Mouse (Mus musculus) hindbrain, embryonic 11.5 days (tissue): Measurements from ENCODE around the gene Rbfox1. TPM values are rescaled to one million over a fixed set of nuclear protein-coding genes. Genes with fewer than 3 reads are reported as not detected.

Source experiments
- ATAC-seq: fragments of 200-750 bp; cut with Nextera tagmentation; 2 replicates; pipeline ENCODE4 v1.8.0; 2017; ENCODE audit warnings: mild to moderate bottlenecking, moderate TSS enrichment, moderate library complexity; ENCODE audit not compliant: low FRiP score
- DNase-seq: peaks from one replicate; pipeline ENCODE4 v3.0.0-alpha.2; 2015; ENCODE audit warnings: low spot score
- H3K27ac ChIP-seq: fragments of 300-500 bp; sonication (generic); 2 replicates; pipeline ENCODE4 v1.5.1; 2014; ENCODE audit warnings: mild to moderate bottlenecking, low read depth, low read length
- H3K27me3 ChIP-seq: fragments of 300-500 bp; sonication (generic); 2 replicates; pipeline ENCODE4 v1.6.1; 2014; ENCODE audit warnings: mild to moderate bottlenecking, low read length, moderate library complexity, mixed read lengths; ENCODE audit not compliant: control insufficient read depth, insufficient read depth
- H3K36me3 ChIP-seq: fragments of 300-500 bp; sonication (generic); 2 replicates; pipeline ENCODE4 v1.6.1; 2014; ENCODE audit warnings: mild to moderate bottlenecking, low read length, moderate library complexity, mixed read lengths; ENCODE audit not compliant: control insufficient read depth, insufficient read depth
- H3K4me1 ChIP-seq: fragments of 300-500 bp; sonication (generic); replicated peaks from 2 replicates; pipeline ENCODE4 v1.6.1; 2014; ENCODE audit warnings: low read length, mixed read lengths; ENCODE audit not compliant: control insufficient read depth, insufficient read depth
- H3K4me2 ChIP-seq: fragments of 300-500 bp; sonication (generic); replicated peaks from 2 replicates; pipeline ENCODE4 v1.6.1; 2014; ENCODE audit warnings: mild to moderate bottlenecking, low read depth, low read length
- H3K4me3 ChIP-seq: fragments of 300-500 bp; sonication (generic); 2 replicates; pipeline ENCODE4 v1.5.1; 2014; ENCODE audit warnings: low read depth, low read length
- H3K9ac ChIP-seq: fragments of 300-500 bp; sonication (generic); 2 replicates; pipeline ENCODE4 v1.6.1; 2014; ENCODE audit warnings: low read depth, low read length
- H3K9me3 ChIP-seq: fragments of 300-500 bp; sonication (generic); 2 replicates; pipeline ENCODE4 v1.6.1; 2016; ENCODE audit warnings: low read length; ENCODE audit not compliant: control insufficient read depth
- WGBS: fragments of 180-500 bp; shearing (Covaris S2); extraction: QIAGEN DNeasy Blood & Tissue Kit; methylation state at CpG from one replicate; pipeline ENCODE4 v1.1.7; 2014; 5-methylcytosine and 5-hydroxymethylcytosine counted together
- polyA plus RNA-seq: library from polyadenylated mRNA; unstranded; fragments of >200 nt; fragmentation: Nextera tagmentation; extraction: Ambion mirVana; gene quantifications from 2 replicates; pipeline ENCODE4 v1.2.1, GENCODE M21; 2014

Rbfox1 gene
- polyA plus RNA-seq, 1 experiment from 2014 or later, result 20.3 TPM

GRCm38 (mm10) chr16:7038639-7039260, 1153.6 kb downstream of the Rbfox1 start:
- Histone ChIP-seq H3K9me3 (no peaks in the 10 kb centered on the region), H3K4me1 (no peaks in the 10 kb centered on the region; the same call in 1 of the 2 replicates), H3K4me2 (peak overlapping the region; percentile 59), H3K27me3 (peaks cover 5% of the 10 kb centered on the region; the same call in 1 of the 2 replicates), H3K36me3 (no peaks in the 10 kb centered on the region), H3K27ac (peak overlapping the region; percentile 13; the same call in 1 of the 2 replicates), H3K4me3 (peak overlapping the region; percentile 37), H3K9ac (peak overlapping the region; percentile 56)
- ATAC-seq, result 0 out of 2 replicates have a peak, but pooled peaks have one; percentile 30
- WGBS, result under 1% methylated on average over 18 of the region's 18 CpGs
- peak; percentile 52 for DNase-seq

- Histone ChIP-seq H3K4me2 (peak overlapping the region; percentile 59), H3K36me3 (no peaks in the 10 kb centered on the region), H3K9me3 (no peaks in the 10 kb centered on the region), H3K4me1 (no peaks in the 10 kb centered on the region; the same call in 1 of the 2 replicates), H3K27me3 (peaks cover 5% of the 10 kb centered on the region; the same call in 1 of the 2 replicates), H3K27ac (no peak overlapping the region; the same call in 1 of the 2 replicates), H3K4me3 (peak overlapping the region; percentile 37), H3K9ac (peak overlapping the region; percentile 46; the same call in 1 of the 2 replicates)
- ATAC-seq (peak; percentile 45; the same call in 1 of the 2 replicates), DNase-seq (peak; percentile 57)
- 2% methylated on average over 29 of the region's 30 CpGs for WGBS
These were observed 1154.5 kb downstream of the Rbfox1 start for GRCm38 (mm10) chr16:7039404-7040367.

- WGBS, result 19% methylated on average over 6 of the region's 6 CpGs
- H3K9me3 ChIP-seq, result no peaks in the 10 kb centered on the region
- peak overlapping the region; percentile 37 for H3K4me3 ChIP-seq
- H3K36me3 ChIP-seq, result no peaks in the 10 kb centered on the region
- H3K4me1 ChIP-seq, result peaks cover 3% of the 10 kb centered on the region
- no peak for DNase-seq
- peak overlapping the region; percentile 59; the same call in 1 of the 2 replicates for H3K4me2 ChIP-seq
- H3K9ac ChIP-seq, result no peak overlapping the region; the same call in none of the 2 replicates
- H3K27me3 ChIP-seq, result peaks cover 5% of the 10 kb centered on the region; the same call in 1 of the 2 replicates
- no peak for ATAC-seq
- peak overlapping the region; percentile 9; the same call in 1 of the 2 replicates for H3K27ac ChIP-seq
These were observed 1155.5 kb downstream of the Rbfox1 start for GRCm38 (mm10) chr16:7040691-7041090.

- no peak for DNase-seq
- Histone ChIP-seq H3K4me1 (peaks cover 5% of the 10 kb centered on the region; the same call in 1 of the 2 replicates), H3K27ac (no peak overlapping the region), H3K4me2 (no peak overlapping the region), H3K36me3 (no peaks in the 10 kb centered on the region), H3K9ac (no peak overlapping the region), H3K9me3 (no peaks in the 10 kb centered on the region), H3K4me3 (no peak overlapping the region), H3K27me3 (no peaks in the 10 kb centered on the region)
- no peak for ATAC-seq
- 71% methylated on average over 2 of the region's 2 CpGs for WGBS
These were observed 1162.3 kb downstream of the Rbfox1 start for GRCm38 (mm10) chr16:7047421-7047820.

- no peak overlapping the region for H3K27ac ChIP-seq
- WGBS, result 7% methylated on average over 18 of the region's 18 CpGs
- H3K36me3 ChIP-seq, result no peaks in the 10 kb centered on the region
- H3K27me3 ChIP-seq, result no peaks in the 10 kb centered on the region
- H3K4me1 ChIP-seq, result peaks cover 5% of the 10 kb centered on the region
- H3K4me3 ChIP-seq, result no peak overlapping the region
- no peak for ATAC-seq
- H3K9me3 ChIP-seq, result no peaks in the 10 kb centered on the region
- 0 out of 2 replicates have a peak overlapping the region, but pooled peaks have one; percentile 25 for H3K4me2 ChIP-seq
- DNase-seq, result peak; percentile 77
- no peak overlapping the region for H3K9ac ChIP-seq
These were observed 1164.2 kb downstream of the Rbfox1 start for GRCm38 (mm10) chr16:7049162-7049971.

- DNase-seq (no peak), ATAC-seq (peak; percentile 43; the same call in 1 of the 2 replicates)
- H3K9me3 ChIP-seq, result no peaks in the 10 kb centered on the region
- H3K9ac ChIP-seq, result no peak overlapping the region
- no peak overlapping the region for H3K4me3 ChIP-seq
- peak overlapping the region; percentile 53 for H3K27ac ChIP-seq
- H3K27me3 ChIP-seq, result no peaks in the 10 kb centered on the region
- H3K36me3 ChIP-seq, result no peaks in the 10 kb centered on the region
- 62% methylated on average over 9 of the region's 9 CpGs for WGBS
- H3K4me2 ChIP-seq, result no peak overlapping the region
- peaks cover 3% of the 10 kb centered on the region for H3K4me1 ChIP-seq
These were observed 1165.8 kb downstream of the Rbfox1 start for GRCm38 (mm10) chr16:7050945-7051344.

GRCm38 (mm10) chr16:7051991-7052390, 1166.8 kb downstream of the Rbfox1 start:
- Histone ChIP-seq H3K27ac (no peak overlapping the region), H3K4me2 (no peak overlapping the region)

GRCm38 (mm10) chr16:7052408-7052807, 1167.3 kb downstream of the Rbfox1 start:
- DNase-seq (peak; percentile 47), ATAC-seq (peak; percentile 55; the same call in 1 of the 2 replicates)

More at GRCm38 (mm10) chr16:7051991-7052390, 1166.8 kb downstream of the Rbfox1 start:
- Histone ChIP-seq H3K4me3 (no peak overlapping the region), H3K4me1 (peaks cover 3% of the 10 kb centered on the region), H3K9me3 (no peaks in the 10 kb centered on the region), H3K9ac (no peak overlapping the region), H3K27me3 (no peaks in the 10 kb centered on the region), H3K36me3 (no peaks in the 10 kb centered on the region)
- ATAC-seq (no peak), DNase-seq (no peak)
- 63% methylated on average over 9 of the region's 9 CpGs for WGBS

More at GRCm38 (mm10) chr16:7052408-7052807, 1167.3 kb downstream of the Rbfox1 start:
- H3K27ac ChIP-seq, result 0 out of 2 replicates have a peak overlapping the region, but pooled peaks have one; percentile 13
- no peaks in the 10 kb centered on the region for H3K9me3 ChIP-seq
- H3K36me3 ChIP-seq, result no peaks in the 10 kb centered on the region
- no peak overlapping the region for H3K4me3 ChIP-seq
- H3K4me1 ChIP-seq, result peaks cover 3% of the 10 kb centered on the region
- H3K9ac ChIP-seq, result no peak overlapping the region
- WGBS, result 23% methylated on average over 9 of the region's 9 CpGs
- H3K4me2 ChIP-seq, result no peak overlapping the region
- no peaks in the 10 kb centered on the region for H3K27me3 ChIP-seq
